Mouse (Mus musculus): ENCODE results near the gene Zfp709. TPM values are rescaled to one million over a fixed set of nuclear protein-coding genes. Genes with fewer than 3 reads are reported as not detected.
"Not testable (repeated sequence)": the region's sequence is repeated elsewhere in the genome, so short reads cannot be mapped to it uniquely, and the experiment has no call there.

Zfp709 gene
- polyA plus RNA-seq, 1 experiment from 2014 or later, result 5.9 TPM

DNA sequence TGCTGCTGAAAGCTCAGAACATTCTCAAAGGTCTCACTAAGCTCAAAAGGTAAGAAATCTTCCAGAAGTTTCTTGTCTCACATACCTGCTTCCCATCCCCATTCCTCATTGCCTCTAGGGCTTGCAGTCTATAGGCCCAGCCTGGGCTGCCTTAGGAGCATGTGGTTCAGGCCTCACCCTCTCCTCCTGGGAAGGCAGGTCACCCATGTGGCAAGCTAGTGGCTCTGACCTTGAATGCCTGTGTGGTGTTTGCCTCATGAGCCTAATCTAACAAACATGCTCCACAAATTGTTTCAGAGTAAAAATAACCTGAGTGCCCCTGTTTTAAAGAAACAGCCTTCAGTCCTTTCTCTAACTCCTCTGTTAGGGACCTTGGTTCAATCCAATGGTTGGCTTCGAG, 20.3 kb upstream of the Zfp709 start:
- not testable (repeated sequence) for H3K9me3 ChIP-seq (replicated peaks); H3K4me1 ChIP-seq (replicated peaks); H3K27ac ChIP-seq (ENCODE audit: poor library complexity, severe bottlenecking); H3K36me3 ChIP-seq; H3K27me3 ChIP-seq (replicated peaks); H3K4me3 ChIP-seq; ATAC-seq (ENCODE audit: insufficient number of reproducible peaks, low FRiP score); H3K9ac ChIP-seq; H3K4me2 ChIP-seq
- WGBS, result 68% methylated on average over 1 of the region's 1 CpGs

DNA sequence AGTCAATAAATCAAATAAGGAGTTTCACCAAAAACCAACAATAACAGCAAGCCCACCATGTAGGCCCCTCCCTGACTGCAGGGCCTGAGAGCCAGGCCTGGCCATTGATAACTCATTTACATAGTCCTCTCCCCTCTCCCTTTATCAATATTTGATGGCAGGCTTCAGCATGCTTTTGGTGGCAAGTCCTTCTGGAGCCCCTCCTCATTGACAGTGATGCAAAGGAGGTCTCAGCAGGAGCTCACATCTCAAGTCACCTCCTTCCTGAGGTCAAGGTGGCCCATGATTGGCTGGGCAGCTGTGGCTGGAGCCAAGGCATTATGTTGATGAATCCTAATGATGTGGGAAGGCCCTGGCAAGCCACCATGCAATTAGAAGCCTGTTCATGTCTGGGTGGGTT, 19.8 kb upstream of the Zfp709 start:
- not testable (repeated sequence) for H3K9ac ChIP-seq; ATAC-seq (ENCODE audit: insufficient number of reproducible peaks, low FRiP score); H3K36me3 ChIP-seq; H3K9me3 ChIP-seq (replicated peaks); H3K4me3 ChIP-seq; H3K4me2 ChIP-seq; H3K27ac ChIP-seq (ENCODE audit: poor library complexity, severe bottlenecking); H3K4me1 ChIP-seq (replicated peaks); H3K27me3 ChIP-seq (replicated peaks)

GRCm38 (mm10) chr8:71900666-71901065, 18.8 kb downstream of the Zfp709 start:
- not testable (repeated sequence) for H3K27me3 ChIP-seq (replicated peaks); H3K27ac ChIP-seq (ENCODE audit: poor library complexity, severe bottlenecking); H3K9ac ChIP-seq; H3K4me3 ChIP-seq; ATAC-seq (ENCODE audit: insufficient number of reproducible peaks, low FRiP score); H3K4me2 ChIP-seq; H3K36me3 ChIP-seq; H3K4me1 ChIP-seq (replicated peaks)
- peaks cover 13% of the 10 kb centered on the region for H3K9me3 ChIP-seq (replicated peaks)
- WGBS, result 36% methylated on average over 11 of the region's 11 CpGs

DNA sequence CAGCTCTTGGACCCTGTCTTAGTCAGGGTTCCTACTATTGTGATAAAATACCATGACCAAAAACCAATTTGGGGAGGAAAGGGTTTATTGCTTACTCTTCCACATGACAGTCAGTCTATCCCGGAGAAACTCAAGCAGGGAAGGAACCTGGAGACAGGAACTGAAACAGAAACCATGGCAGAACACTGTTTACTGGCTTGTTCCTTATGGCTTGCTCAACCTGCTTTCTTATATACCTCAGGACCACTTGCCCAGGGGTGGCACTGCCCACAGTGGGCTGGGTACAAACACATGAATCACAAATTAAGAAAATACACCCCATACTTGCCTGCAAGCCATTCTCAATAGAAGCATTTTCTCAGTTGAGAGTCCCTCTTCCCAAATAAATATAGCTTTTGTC, 21.3 kb downstream of the Zfp709 start:
- H3K4me1 ChIP-seq (replicated peaks); H3K27me3 ChIP-seq (replicated peaks); H3K4me2 ChIP-seq; H3K9ac ChIP-seq; H3K27ac ChIP-seq (ENCODE audit: poor library complexity, severe bottlenecking); H3K4me3 ChIP-seq; H3K36me3 ChIP-seq; ATAC-seq (ENCODE audit: insufficient number of reproducible peaks, low FRiP score): not testable (repeated sequence)
- H3K9me3 ChIP-seq (replicated peaks), result peaks cover 13% of the 10 kb centered on the region
- WGBS, result 56% methylated on average over 1 of the region's 1 CpGs

- Histone ChIP-seq H3K4me2 (no peak overlapping the region), H3K27ac (ENCODE audit: poor library complexity, severe bottlenecking) (no peak overlapping the region), H3K9me3 (replicated peaks) (peaks cover 3% of the 10 kb centered on the region; the same call in 1 of the 2 replicates), H3K36me3 (no peaks in the 10 kb centered on the region), H3K4me3 (no peak overlapping the region), H3K4me1 (replicated peaks) (no peaks in the 10 kb centered on the region), H3K27me3 (replicated peaks) (no peaks in the 10 kb centered on the region), H3K9ac (no peak overlapping the region)
- ATAC-seq (ENCODE audit: insufficient number of reproducible peaks, low FRiP score), result no peak
- 92% methylated on average over 1 of the region's 1 CpGs for WGBS
Measured at GRCm38 (mm10) chr8:71906809-71907208, 25.0 kb downstream of the Zfp709 start.

GRCm38 (mm10) chr8:71907798-71908257, 26.0 kb downstream of the Zfp709 start:
- no peaks in the 10 kb centered on the region for H3K4me1 ChIP-seq (replicated peaks)
- H3K4me3 ChIP-seq, result peak overlapping the region; percentile 92; the same call in 1 of the 2 replicates
- no peaks in the 10 kb centered on the region for H3K36me3 ChIP-seq
- peak overlapping the region; percentile 97; the same call in 1 of the 2 replicates for H3K27ac ChIP-seq (ENCODE audit: poor library complexity, severe bottlenecking)
- no peak overlapping the region for H3K9ac ChIP-seq
- no peaks in the 10 kb centered on the region for H3K27me3 ChIP-seq (replicated peaks)
- H3K4me2 ChIP-seq, result peak overlapping the region; percentile 73
- 91% methylated on average over 5 of the region's 5 CpGs for WGBS
- ATAC-seq (ENCODE audit: insufficient number of reproducible peaks, low FRiP score), result no peak
- H3K9me3 ChIP-seq (replicated peaks), result no peaks in the 10 kb centered on the region; the same call in 1 of the 2 replicates

DNA sequence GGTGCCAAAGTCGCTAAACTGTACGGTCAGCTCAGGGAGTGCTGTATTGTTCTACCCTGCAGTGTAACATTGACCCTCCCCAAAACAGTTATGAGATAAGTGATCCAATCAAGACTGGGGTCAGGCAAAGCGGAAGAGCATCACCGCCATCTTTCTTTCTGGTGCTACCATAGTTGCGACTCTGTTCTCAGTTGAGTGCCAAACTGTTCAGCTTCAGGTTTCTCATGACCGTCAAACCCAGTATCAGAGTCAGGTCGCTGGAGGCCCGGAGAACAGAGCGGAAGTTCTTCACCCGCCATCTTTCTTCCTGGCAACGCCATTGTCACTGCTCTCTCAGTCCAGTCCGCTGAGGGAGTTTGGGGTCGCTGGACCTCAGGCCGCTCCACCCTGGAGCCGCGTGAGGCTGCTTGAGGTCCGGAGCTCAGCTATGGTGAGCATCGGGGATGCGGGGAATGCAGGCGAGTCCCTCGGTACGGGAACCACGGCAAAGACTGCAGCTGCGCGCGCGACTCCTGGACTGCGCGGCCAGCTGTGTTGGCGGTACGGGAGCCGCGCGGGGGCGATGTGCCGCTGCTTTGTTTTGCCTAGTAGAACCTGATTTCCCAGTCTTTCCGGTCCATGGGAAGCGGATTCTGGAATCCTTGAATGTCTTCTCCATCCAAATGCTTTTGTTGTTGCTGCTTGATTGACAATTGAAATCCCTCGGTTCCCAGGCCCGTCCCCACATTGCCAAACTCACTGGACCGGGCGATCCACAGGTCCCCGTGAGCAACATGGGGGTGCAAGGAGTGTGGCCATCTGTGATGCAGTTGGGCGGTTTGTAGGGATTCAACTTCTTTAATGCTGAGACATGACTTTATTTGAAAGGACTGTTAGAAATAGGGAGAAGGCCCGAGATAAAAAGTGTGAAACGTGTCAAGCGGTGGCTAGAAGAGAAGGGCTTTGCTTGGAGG, 26.8 kb downstream of the Zfp709 start, which contains the start of the genes Zfp882 and Zfp617:
TSS of gene Zfp882 (plus strand) at position 300 of the 953 bp plus-strand sequence.
TSS of gene Zfp617 (plus strand) at position 327 of the 953 bp plus-strand sequence.
- ATAC-seq (ENCODE audit: insufficient number of reproducible peaks, low FRiP score), result peak; percentile 93
- H3K4me1 ChIP-seq (replicated peaks), result no peaks in the 10 kb centered on the region
- peak within 1 kb of the TSS; percentile 97 for H3K27ac ChIP-seq (ENCODE audit: poor library complexity, severe bottlenecking)
- H3K36me3 ChIP-seq, result peaks cover 1% of the 10 kb centered on the region; the same call in 1 of the 2 replicates
- peak within 1 kb of the TSS; percentile 92 for H3K4me3 ChIP-seq
- peak within 1 kb of the TSS; percentile 90 for H3K9ac ChIP-seq
- no peaks in the 10 kb centered on the region; the same call in 1 of the 2 replicates for H3K9me3 ChIP-seq (replicated peaks)
- no peaks in the 10 kb centered on the region for H3K27me3 ChIP-seq (replicated peaks)
- WGBS, result 6% methylated on average over 47 of the region's 47 CpGs
- H3K4me2 ChIP-seq, result peak within 1 kb of the TSS; percentile 73

DNA sequence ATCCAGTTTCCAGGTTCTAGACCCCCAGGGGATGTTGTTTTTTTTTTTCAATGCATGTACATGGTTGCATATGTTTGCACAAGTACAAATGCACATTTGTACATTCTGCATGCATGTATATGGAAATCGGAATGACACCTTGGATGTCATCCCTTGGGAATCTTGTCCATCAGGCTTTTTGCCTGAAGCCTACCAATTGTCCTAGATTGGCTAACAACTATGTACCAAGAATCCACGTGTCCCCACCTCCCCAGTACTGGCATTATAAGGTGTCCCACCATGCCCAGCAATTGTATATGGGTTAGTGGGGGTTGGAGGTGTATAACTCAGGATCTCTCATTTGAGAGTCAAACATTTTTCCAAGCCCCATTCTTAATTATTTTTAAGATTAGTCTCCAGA, 30.5 kb downstream of the Zfp709 start:
- no peak overlapping the region for H3K4me3 ChIP-seq
- H3K36me3 ChIP-seq, result peaks cover 19% of the 10 kb centered on the region
- H3K9me3 ChIP-seq (replicated peaks), result no peaks in the 10 kb centered on the region; the same call in 1 of the 2 replicates
- H3K4me1 ChIP-seq (replicated peaks), result no peaks in the 10 kb centered on the region
- H3K9ac ChIP-seq, result no peak overlapping the region
- WGBS, result 83% methylated on average over 2 of the region's 2 CpGs
- no peak overlapping the region for H3K27ac ChIP-seq (ENCODE audit: poor library complexity, severe bottlenecking)
- H3K4me2 ChIP-seq, result no peak overlapping the region
- ATAC-seq (ENCODE audit: insufficient number of reproducible peaks, low FRiP score), result no peak
- H3K27me3 ChIP-seq (replicated peaks), result no peaks in the 10 kb centered on the region

- peaks cover 17% of the 10 kb centered on the region for H3K36me3 ChIP-seq
- under 1% methylated on average over 52 of the region's 57 CpGs for WGBS
- H3K4me1 ChIP-seq (replicated peaks), result 0 out of 2 replicates have a peak, but pooled peaks cover 6% of the 10 kb centered on the region
- peak overlapping the region; percentile 77 for H3K4me2 ChIP-seq
- peak overlapping the region; percentile 93 for H3K9ac ChIP-seq
- H3K27ac ChIP-seq (ENCODE audit: poor library complexity, severe bottlenecking), result peak overlapping the region; percentile 98
- peak overlapping the region; percentile 74 for H3K4me3 ChIP-seq
- no peaks in the 10 kb centered on the region for H3K9me3 ChIP-seq (replicated peaks)
- peak; percentile 100 for ATAC-seq (ENCODE audit: insufficient number of reproducible peaks, low FRiP score)
- no peaks in the 10 kb centered on the region for H3K27me3 ChIP-seq (replicated peaks)
Measured at GRCm38 (mm10) chr8:71922567-71923401, 41.0 kb downstream of the Zfp709 start.

DNA sequence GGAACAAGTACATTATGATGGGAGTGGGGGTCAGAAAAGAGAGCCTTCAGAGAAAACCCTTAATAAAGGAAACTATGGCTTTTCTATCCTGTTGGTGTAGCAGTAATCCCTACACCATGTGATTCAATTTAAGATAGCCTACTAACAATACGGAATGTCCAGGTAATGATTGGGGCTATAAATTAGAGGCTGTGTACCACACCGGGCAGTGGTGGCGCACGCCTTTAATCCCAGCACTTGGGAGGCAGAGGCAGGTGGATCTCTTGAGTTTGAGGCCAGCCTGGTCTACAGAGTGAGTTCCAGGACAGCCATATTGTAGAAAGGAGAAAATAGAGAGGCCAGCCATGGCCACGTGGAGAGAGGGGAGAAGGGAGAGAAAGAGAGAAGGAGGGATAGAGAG, 44.0 kb downstream of the Zfp709 start:
- no peak overlapping the region for H3K4me2 ChIP-seq
- no peak overlapping the region for H3K9ac ChIP-seq
- no peak overlapping the region for H3K4me3 ChIP-seq
- 98% methylated on average over 5 of the region's 5 CpGs for WGBS
- ATAC-seq (ENCODE audit: insufficient number of reproducible peaks, low FRiP score), result no peak
- H3K9me3 ChIP-seq (replicated peaks), result no peaks in the 10 kb centered on the region
- no peaks in the 10 kb centered on the region for H3K27me3 ChIP-seq (replicated peaks)
- peaks cover 41% of the 10 kb centered on the region for H3K36me3 ChIP-seq
- 0 out of 2 replicates have a peak, but pooled peaks cover 6% of the 10 kb centered on the region for H3K4me1 ChIP-seq (replicated peaks)
- no peak overlapping the region for H3K27ac ChIP-seq (ENCODE audit: poor library complexity, severe bottlenecking)

DNA sequence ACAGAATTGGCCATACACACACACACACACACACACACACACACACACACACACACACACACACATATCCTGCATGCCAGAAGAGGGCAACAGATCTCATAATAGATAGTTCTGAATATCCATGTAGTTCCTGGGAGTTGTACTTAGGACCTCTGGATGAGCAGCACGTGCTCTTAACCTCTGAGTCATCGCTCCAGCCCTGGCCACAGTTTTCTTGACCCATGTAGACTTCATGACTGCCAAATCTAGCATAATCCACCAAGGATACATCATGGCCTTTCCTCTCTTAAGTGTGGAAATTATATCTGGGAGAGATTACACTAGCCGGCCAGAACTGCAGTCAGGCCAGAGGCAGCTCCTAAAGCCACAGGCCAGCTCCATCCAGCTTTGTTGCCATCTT, 44.7 kb downstream of the Zfp709 start:
- 82% methylated on average over 3 of the region's 3 CpGs for WGBS
- 0 out of 2 replicates have a peak, but pooled peaks cover 6% of the 10 kb centered on the region for H3K4me1 ChIP-seq (replicated peaks)
- peaks cover 3% of the 10 kb centered on the region; the same call in 1 of the 2 replicates for H3K9me3 ChIP-seq (replicated peaks)
- no peak for ATAC-seq (ENCODE audit: insufficient number of reproducible peaks, low FRiP score)
- H3K4me3 ChIP-seq, result no peak overlapping the region
- no peak overlapping the region for H3K27ac ChIP-seq (ENCODE audit: poor library complexity, severe bottlenecking)
- H3K4me2 ChIP-seq, result no peak overlapping the region
- H3K36me3 ChIP-seq, result peaks cover 49% of the 10 kb centered on the region
- no peak overlapping the region for H3K9ac ChIP-seq
- H3K27me3 ChIP-seq (replicated peaks), result no peaks in the 10 kb centered on the region

All from heart, embryonic 12.5 days (tissue).